18 mouse cellular contexts compared by ENCODE assay signal in genomic region chr14:54164874-54165273, GRCm38 (mm10).
DNase-seq lines count a peak whose midpoint lies in the region; ATAC-seq lines count a peak whose summit lies in the region.
"Had no signal": no experiment of that assay in that cellular context is flagged by ENCODE, and none has a peak within 500 bp of the region (broad histone marks: within the 10 kb centered on the region; RNA-seq: fewer than 3 reads in every experiment).

No protein-coding gene starts in this region.

- ATAC-seq in granulocyte monocyte progenitor cell, adult 5-6 weeks (replicated peaks; ENCODE audit: poor library complexity, severe bottlenecking), result no peak
- ATAC-seq: forebrain, embryonic 16.5 days; hindbrain, postnatal 0 days; intestine, embryonic 15.5 days had no signal

- DNase-seq in adrenal gland, adult 2 months, result peak; percentile 34
- DNase-seq in adrenal gland, adult 18-20 months (ENCODE audit: low spot score in 2 of 2), result no peak
- DNase-seq in CD4-positive helper T cell, adult 2 months (ENCODE audit: low read depth, low spot score), result peak; percentile 1
- DNase-seq in adrenal gland, adult 8-10 months, result peak; percentile 40
- peak; percentile 47 to 58 for DNase-seq in adrenal gland, postnatal 36 days
- DNase-seq in testis, postnatal 14 days (ENCODE audit: low spot score), result no peak
- DNase-seq in frontal cortex, postnatal 25 days (ENCODE audit: low spot score in 2 of 2), result no peak
- DNase-seq: cerebellum, adult 11 months; cerebellum, adult 9-10 months; cerebellum, postnatal 25 days; gastrocnemius, postnatal 14 days; heart, adult 18-20 months; heart, postnatal 14 days; kidney, adult 2 months had no signal

Comparison
In these comparisons a context has a peak if more than half of its experiments do, and no peak if none do; other contexts are left out.
1. DNase-seq: peak in adrenal gland, adult 2 months (single experiment), CD4-positive helper T cell, adult 2 months (single experiment), adrenal gland, adult 8-10 months (single experiment) and adrenal gland, postnatal 36 days (2 of 2); none in adrenal gland, adult 18-20 months (0 of 2), testis, postnatal 14 days (single experiment) and frontal cortex, postnatal 25 days (0 of 2).